Mouse (Mus musculus) MEL (cell line): ENCODE results near the gene Ubap1l. TPM values are rescaled to one million over a fixed set of nuclear protein-coding genes. Genes with fewer than 3 reads are reported as not detected.

Experiments
- DNase-seq: peaks from one replicate; pipeline ENCODE4 v3.0.0; 2011; ENCODE audit warnings: low read depth, low spot score
- H3K27ac ChIP-seq: 2 replicates; pipeline ENCODE4 v1.5.1; 2012; ENCODE audit warnings: low read depth, mild to moderate bottlenecking, control low read depth, low read length, moderate library complexity; ENCODE audit not compliant: control insufficient read depth
- H3K27me3 ChIP-seq, 2 experiments: fragments of 150-350 bp in 1 of 2; sonication (generic) in 1 of 2; 2 replicates each; pipeline ENCODE4 v1.6.1; 2012; ENCODE audit warnings: low read length in 2 of 2, mild to moderate bottlenecking in 2 of 2, improper control_type of control experiment in 1 of 2, moderate library complexity in 1 of 2; ENCODE audit not compliant: insufficient read depth in 2 of 2, control insufficient read depth in 1 of 2
- H3K36me3 ChIP-seq, 2 experiments: 2 replicates each; pipeline ENCODE4 v1.6.1; 2012 to 2014; ENCODE audit warnings: low read length in 2 of 2, improper control_type of control experiment in 1 of 2, inconsistent platforms in 1 of 2, mild to moderate bottlenecking in 1 of 2; ENCODE audit not compliant: insufficient read depth in 2 of 2, control insufficient read depth in 1 of 2
- H3K4me1 ChIP-seq, 2 experiments: fragments of 150-350 bp in 1 of 2; sonication (generic) in 1 of 2; 2 replicates each; pipeline ENCODE4 v1.6.1; 2012; ENCODE audit warnings: low read length in 2 of 2, improper control_type of control experiment in 1 of 2, mild to moderate bottlenecking in 1 of 2; ENCODE audit not compliant: insufficient read depth in 2 of 2, control insufficient read depth in 1 of 2
- H3K4me3 ChIP-seq, 2 experiments: fragments of 150-350 bp in 1 of 2; sonication (generic) in 1 of 2; 2 replicates each; pipeline ENCODE4 v1.5.1; 2012; ENCODE audit warnings: low read depth in 2 of 2, low read length in 2 of 2, mild to moderate bottlenecking in 2 of 2, moderate library complexity in 2 of 2, control low read depth in 1 of 2, improper control_type of control experiment in 1 of 2; ENCODE audit not compliant: control insufficient read depth in 1 of 2, insufficient read depth in 1 of 2
- H3K79me2 ChIP-seq: 2 replicates; pipeline ENCODE4 v1.6.1; 2012; ENCODE audit warnings: mild to moderate bottlenecking, low read length, moderate library complexity; ENCODE audit not compliant: control insufficient read depth, poor library complexity, insufficient read depth
- H3K9ac ChIP-seq: 2 replicates; pipeline ENCODE4 v1.6.1; 2012; ENCODE audit warnings: low read depth, mild to moderate bottlenecking, control low read depth, low read length, moderate library complexity; ENCODE audit not compliant: control insufficient read depth, poor library complexity, severe bottlenecking
- H3K9me3 ChIP-seq: fragments of 150-350 bp; sonication (generic); replicated peaks from 2 replicates; pipeline ENCODE4 v1.6.1; 2012; ENCODE audit warnings: mild to moderate bottlenecking, low read length, improper control_type of control experiment, moderate library complexity; ENCODE audit not compliant: insufficient read depth
- CTCF ChIP-seq, 3 experiments: IDR thresholded peaks in 2 of 3; conservative IDR thresholded peaks in 1 of 3; 2 replicates each; pipeline ENCODE4 v1.5.1; 2011 to 2012; ENCODE audit warnings: low read length in 3 of 3, low read depth in 2 of 3, mild to moderate bottlenecking in 2 of 3, improper control_type of control experiment in 1 of 3, inconsistent platforms in 1 of 3, mixed read lengths in 1 of 3, moderate library complexity in 1 of 3; ENCODE audit not compliant: control insufficient read depth in 1 of 3, insufficient read depth in 1 of 3, poor library complexity in 1 of 3, severe bottlenecking in 1 of 3
- ELF1 ChIP-seq: IDR thresholded peaks from 2 replicates; pipeline ENCODE4 v1.6.1; 2014; ENCODE audit warnings: low read depth, mild to moderate bottlenecking, inconsistent platforms, low read length, improper control_type of control experiment, moderate library complexity
- ETS1 ChIP-seq: IDR thresholded peaks from 2 replicates; pipeline ENCODE4 v1.6.1; 2012; ENCODE audit warnings: low read depth, mild to moderate bottlenecking, inconsistent platforms, low read length, improper control_type of control experiment, moderate library complexity
- GATA1 ChIP-seq: IDR thresholded peaks from 2 replicates; pipeline ENCODE4 v1.6.1; 2011; ENCODE audit warnings: low read depth, low read length, improper control_type of control experiment
- JUND ChIP-seq: IDR thresholded peaks from 2 replicates; pipeline ENCODE4 v1.6.1; 2011; ENCODE audit warnings: low read depth, mild to moderate bottlenecking, improper control_type of control experiment, low read length
- MAFK ChIP-seq: IDR thresholded peaks from 2 replicates; pipeline ENCODE4 v1.6.1; 2011; ENCODE audit warnings: low read depth, mild to moderate bottlenecking, low read length, improper control_type of control experiment, borderline replicate concordance
- MAX ChIP-seq: IDR thresholded peaks from 2 replicates; pipeline ENCODE4 v1.6.1; 2011; ENCODE audit warnings: low read length, improper control_type of control experiment
- MAZ ChIP-seq: IDR thresholded peaks from 2 replicates; pipeline ENCODE4 v1.6.1; 2012; ENCODE audit warnings: low read depth, mild to moderate bottlenecking, inconsistent platforms, low read length, improper control_type of control experiment
- MEF2A ChIP-seq: IDR thresholded peaks from 2 replicates; pipeline ENCODE4 v1.6.1; 2014; ENCODE audit warnings: low read depth, mild to moderate bottlenecking, inconsistent platforms, low read length, improper control_type of control experiment; ENCODE audit not compliant: poor library complexity, insufficient replicate concordance, severe bottlenecking; ENCODE audit errors: extremely low read depth
- MYC ChIP-seq: IDR thresholded peaks from 2 replicates; pipeline ENCODE4 v1.6.1; 2011; ENCODE audit warnings: low read depth, mild to moderate bottlenecking, low read length, improper control_type of control experiment, moderate library complexity
- NELFE ChIP-seq: IDR thresholded peaks from 2 replicates; pipeline ENCODE4 v1.6.1; 2011; ENCODE audit warnings: low read depth, low read length, improper control_type of control experiment
- POLR2A ChIP-seq, 2 experiments: IDR thresholded peaks; 2 replicates each; pipeline ENCODE4 v1.6.1; 2011 to 2012; ENCODE audit warnings: low read length in 2 of 2, mild to moderate bottlenecking in 2 of 2, control low read depth in 1 of 2, improper control_type of control experiment in 1 of 2, low read depth in 1 of 2, moderate library complexity in 1 of 2; ENCODE audit not compliant: control insufficient read depth in 1 of 2, insufficient read depth in 1 of 2, poor library complexity in 1 of 2
- POLR2AphosphoS5 ChIP-seq: IDR thresholded peaks from 2 replicates; pipeline ENCODE4 v1.6.1; 2012; ENCODE audit warnings: low read depth, borderline replicate concordance, mild to moderate bottlenecking, inconsistent platforms, low read length, moderate library complexity, mixed read lengths
- RAD21 ChIP-seq: IDR thresholded peaks from 2 replicates; pipeline ENCODE4 v1.6.1; 2011; ENCODE audit warnings: mild to moderate bottlenecking, low read depth, low read length, improper control_type of control experiment
- RCOR1 ChIP-seq: IDR thresholded peaks from 2 replicates; pipeline ENCODE4 v1.6.1; 2012; ENCODE audit warnings: low read depth, mild to moderate bottlenecking, inconsistent platforms, low read length, improper control_type of control experiment
- SIN3A ChIP-seq: IDR thresholded peaks from 2 replicates; pipeline ENCODE4 v1.6.1; 2012; ENCODE audit warnings: low read length, improper control_type of control experiment, inconsistent platforms
- TBP ChIP-seq: IDR thresholded peaks from 2 replicates; pipeline ENCODE4 v1.8.0; 2011; ENCODE audit warnings: low read depth, low read length, improper control_type of control experiment
- USF2 ChIP-seq, 2 experiments: IDR thresholded peaks; 2 replicates each; pipeline ENCODE4 v1.6.1; 2011 to 2012; ENCODE audit warnings: improper control_type of control experiment in 2 of 2, low read length in 2 of 2, borderline replicate concordance in 1 of 2, inconsistent platforms in 1 of 2, low read depth in 1 of 2, mild to moderate bottlenecking in 1 of 2; ENCODE audit not compliant: insufficient read depth in 1 of 2
- ZC3H11A ChIP-seq: IDR thresholded peaks from 2 replicates; pipeline ENCODE4 v1.6.1; 2012; ENCODE audit warnings: low read depth, mild to moderate bottlenecking, inconsistent platforms, low read length, improper control_type of control experiment
- ZKSCAN1 ChIP-seq: IDR thresholded peaks from 2 replicates; pipeline ENCODE4 v1.6.1; 2012; ENCODE audit warnings: low read depth, mild to moderate bottlenecking, inconsistent platforms, low read length, improper control_type of control experiment, moderate library complexity
- polyA plus RNA-seq, 2 experiments: library from polyadenylated mRNA; stranded (reverse) in 1 of 2; unstranded in 1 of 2; fragments of >175 nt in 1 of 2; fragments of >200 nt in 1 of 2; gene quantifications; 2 replicates each; pipeline versions ENCODE4 v1.2.1 to v1.2.4; 2012; ENCODE audit warnings: low replicate concordance in 2 of 2, low read depth in 1 of 2; ENCODE audit not compliant: insufficient read length in 2 of 2, insufficient read depth in 1 of 2, missing spikeins in 1 of 2
- total RNA-seq: library from RNA; depleted of rRNA; stranded (reverse); fragments of 300-350 nt; gene quantifications from 2 replicates; pipeline ENCODE4 v1.2.3, GENCODE M21; 2012

Gene Ubap1l
- total and polyA plus RNA-seq, 3 experiments: 0.08 TPM; not detected in 2

DNA sequence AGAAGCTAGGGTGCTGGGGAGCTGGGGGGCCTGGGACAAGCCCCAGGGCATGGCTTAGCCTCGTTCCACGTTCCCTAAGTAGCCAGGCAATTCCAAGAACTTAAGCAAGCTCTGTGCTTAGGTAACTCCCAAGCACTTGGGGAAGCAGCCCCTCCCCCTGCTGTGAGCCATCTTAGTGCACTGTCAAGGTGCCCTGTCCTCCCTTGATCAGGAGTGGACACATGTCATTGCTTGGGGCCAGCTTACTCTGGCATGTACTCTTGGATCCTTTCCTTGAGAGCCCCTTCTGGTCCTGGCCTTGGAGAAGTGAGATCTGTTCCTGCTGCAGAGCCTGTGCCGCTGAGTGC is 21.9 kb downstream of the Ubap1l start:
- TF ChIP-seq POLR2A (IDR thresholded peaks at IDR 0.05; ENCODE audit: control insufficient read depth in 1 of 2, insufficient read depth in 1 of 2, low read depth in 1 of 2, low read length in 2 of 2, poor library complexity in 1 of 2): no peak
- no peak for TF ChIP-seq MAX
- TF ChIP-seq ELF1: no peak
- no peak for TF ChIP-seq MEF2A
- TF ChIP-seq MYC: no peak
- no peak for TF ChIP-seq SIN3A
- no peak for TF ChIP-seq ETS1
- no peak for TF ChIP-seq USF2 (IDR thresholded peaks at IDR 0.05; ENCODE audit: borderline replicate concordance in 1 of 2, insufficient read depth in 1 of 2, low read depth in 1 of 2, low read length in 2 of 2)
- TF ChIP-seq, all 39 proteins: peak for 0
- Histone ChIP-seq H3K27ac (no peak overlapping the region), H3K36me3 (no peaks in the 10 kb centered on the region), H3K4me3 (no peak overlapping the region), H3K9me3 (no peaks in the 10 kb centered on the region), H3K27me3 (no peaks in the 10 kb centered on the region), H3K9ac (no peak overlapping the region), H3K79me2 (no peaks in the 10 kb centered on the region), H3K4me1 (no peaks in the 10 kb centered on the region)
- DNase-seq: no peak

DNA sequence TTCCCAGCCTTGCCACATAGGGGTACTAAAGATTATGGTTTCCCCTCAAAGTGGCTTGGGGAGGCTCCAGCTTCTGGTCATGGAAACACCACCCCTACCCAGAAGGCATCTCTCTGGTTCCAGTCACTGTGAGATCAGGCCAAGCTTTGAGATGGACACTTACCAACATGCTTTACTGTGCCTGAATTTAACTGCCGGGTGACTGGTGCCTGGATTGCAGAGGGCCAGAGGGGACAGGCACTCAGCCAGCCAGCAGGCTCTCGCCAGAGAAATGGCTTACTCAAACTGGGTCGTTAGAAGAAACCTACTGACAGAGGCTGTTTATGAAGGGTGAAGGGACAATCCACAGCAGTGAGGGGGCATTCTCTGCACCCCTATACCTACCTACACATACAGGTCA is 23.4 kb downstream of the Ubap1l start:
- Histone ChIP-seq H3K27ac (no peak overlapping the region), H3K9me3 (no peaks in the 10 kb centered on the region), H3K4me3 (no peak overlapping the region), H3K9ac (no peak overlapping the region), H3K27me3 (no peaks in the 10 kb centered on the region), H3K4me1 (no peaks in the 10 kb centered on the region), H3K36me3 (no peaks in the 10 kb centered on the region), H3K79me2 (no peaks in the 10 kb centered on the region)
- no peak for DNase-seq
- TF ChIP-seq ZC3H11A (no peak), RCOR1 (no peak), CTCF (IDR thresholded peaks at IDR 0.05 in 2 of 3, conservative IDR thresholded peaks at IDR 0.05 in 1 of 3; ENCODE audit: control insufficient read depth in 1 of 3, insufficient read depth in 1 of 3, low read depth in 2 of 3, low read length in 3 of 3, poor library complexity in 1 of 3, severe bottlenecking in 1 of 3) (no peak), JUND (no peak), MEF2A (no peak), MAX (no peak), NELFE (no peak), RAD21 (no peak), MAZ (no peak), TBP (no peak), ZKSCAN1 (no peak), ETS1 (no peak), POLR2AphosphoS5 (no peak), GATA1 (no peak), MAFK (no peak)
